8 mouse cellular contexts compared by ENCODE assay signal in genomic region chr17:47864496-47864895, GRCm38 (mm10). TPM values are rescaled to one million over a fixed set of nuclear protein-coding genes. Genes with fewer than 3 reads are reported as not detected.
DNase-seq lines count a peak whose midpoint lies in the region; ATAC-seq lines count a peak whose summit lies in the region.

No protein-coding gene starts in this region.

- intact Hi-C loops in left cerebral cortex, postnatal 14 days (cut with DNase I): loop anchor here (2.0 kb wide), 1 partner anchor 70 kb away; no protein-coding TSS in a partner anchor

- peak; percentile 95 for DNase-seq in gastrocnemius, postnatal 10 days
- DNase-seq in hindlimb bud, embryonic 11.5 days (ENCODE audit: extremely low spot score, low read depth, low spot score): peak; percentile 49
- DNase-seq in left cerebral cortex, postnatal 14 days (ENCODE audit: low spot score in 2 of 2): peak; percentile 80 to 84
- DNase-seq in right cerebral cortex, postnatal 4 days: peak; percentile 91
- DNase-seq in yolk sac, embryonic 10.5 days (ENCODE audit: low spot score): peak; percentile 81

- peak; percentile 79 for ATAC-seq in activated CD4-positive, CD25-positive, alpha-beta regulatory T cell, adult 4 months
- peak; percentile 93 for ATAC-seq in common myeloid progenitor, adult 5-6 weeks (replicated peaks; ENCODE audit: low read depth, poor library complexity, severe bottlenecking)
- ATAC-seq in megakaryocyte-erythroid progenitor cell, adult 5-6 weeks (replicated peaks; ENCODE audit: low FRiP score, low TSS enrichment, poor library complexity, severe bottlenecking): peak; percentile 92

RNA-seq across cellular contexts. Expression of gene Mdfi, which starts 30.0 kb away (rescaled TPM):
- not detected for polyA plus RNA-seq in activated CD4-positive, CD25-positive, alpha-beta regulatory T cell, adult 4 months (2017; shearing (Covaris generic))
- 8.5 and 9.2 TPM in 2 replicates for total RNA-seq in common myeloid progenitor, adult 5-6 weeks (2017)
- 10 to 100 TPM in 1 of 2 experiments, 1 to 10 TPM in 1; 7.2 to 10.0 TPM for total RNA-seq in gastrocnemius, postnatal 10 days (2021)
- 1 to 10 TPM in 1 of 2 experiments, under 1 TPM in 1; 0.77 to 1.6 TPM for total RNA-seq in left cerebral cortex, postnatal 14 days (2021)
- 1.3 TPM in 1 of 2 replicates, not detected in the other for total RNA-seq in megakaryocyte-erythroid progenitor cell, adult 5-6 weeks (2014; fragmentation: Nextera tagmentation)
- 1.8 TPM in 1 of 2 replicates, not detected in the other for total RNA-seq in megakaryocyte-erythroid progenitor cell, adult 5-6 weeks (2017)

RNA-seq across cellular contexts. Expression of gene Foxp4, which starts 59.9 kb away (rescaled TPM):
- 1 to 10 TPM; 3.8 to 4.6 TPM for polyA plus RNA-seq in activated CD4-positive, CD25-positive, alpha-beta regulatory T cell, adult 4 months (2017; shearing (Covaris generic))
- 1.8 and 3.7 TPM in 2 replicates for total RNA-seq in common myeloid progenitor, adult 5-6 weeks (2017)
- total RNA-seq in gastrocnemius, postnatal 10 days (2021): 10 to 100 TPM; 10.2 to 16.1 TPM
- 10 to 100 TPM; 43.1 to 55.1 TPM for total RNA-seq in left cerebral cortex, postnatal 14 days (2021)
- total RNA-seq in megakaryocyte-erythroid progenitor cell, adult 5-6 weeks (2014; fragmentation: Nextera tagmentation): 10.4 and 23.6 TPM in 2 replicates
- total RNA-seq in megakaryocyte-erythroid progenitor cell, adult 5-6 weeks (2017): 0.66 and 2.0 TPM in 2 replicates

Comparison
In these comparisons a context has a peak if more than half of its experiments do, and no peak if none do; other contexts are left out.
1. Peak in every context shown above with its lines: DNase-seq and ATAC-seq.